Mouse (Mus musculus): ENCODE results near the gene Scnn1b.

DNA sequence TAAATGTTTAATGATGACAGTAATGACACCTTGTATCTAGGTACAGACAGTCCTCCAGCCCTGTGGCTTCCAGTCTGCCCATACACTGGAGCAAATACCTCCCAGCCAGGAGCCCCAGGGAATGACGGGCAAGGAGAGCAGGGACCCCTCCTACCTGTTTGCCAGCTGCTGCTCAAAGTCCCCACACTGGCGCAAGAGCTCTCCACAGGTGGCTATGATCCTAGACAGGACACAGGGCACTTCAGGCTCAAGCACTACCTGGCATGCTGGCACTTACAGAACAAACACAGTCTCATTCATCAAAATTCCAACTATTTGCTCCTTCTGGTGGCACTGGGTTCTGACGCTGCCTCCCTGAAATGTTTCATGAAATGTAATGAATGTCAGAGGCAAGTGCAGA is 76.2 kb downstream of the Scnn1b start:
- TF ChIP-seq CTCF (IDR thresholded peaks at IDR 0.05; ENCODE audit: borderline replicate concordance, extremely low read depth, insufficient read depth, insufficient read length) (no peak), POLR2A (IDR thresholded peaks at IDR 0.05; ENCODE audit: borderline replicate concordance, extremely low read depth, insufficient read depth, insufficient read length, poor library complexity, severe bottlenecking) (no peak)
